In genomic region chr7:99077234-99077633, GRCm38 (mm10) we compare ENCODE assay signal across 12 mouse cellular contexts.
DNase-seq lines count a peak whose midpoint lies in the region; ATAC-seq and TF ChIP-seq lines count a peak whose summit lies in the region.
"Had no signal": no experiment of that assay in that cellular context is flagged by ENCODE, and none has a peak within 500 bp of the region (broad histone marks: within the 10 kb centered on the region; RNA-seq: fewer than 3 reads in every experiment).

No protein-coding gene starts in this region.

- no peak overlapping the region for H3K9ac ChIP-seq in limb, embryonic 14.5 days (ENCODE audit: low read depth, low read length, severe bottlenecking)
- no peak overlapping the region for H3K9ac ChIP-seq in lung, postnatal 0 days (replicated peaks; ENCODE audit: low read depth)
- H3K9ac ChIP-seq: forebrain, embryonic 15.5 days; limb, embryonic 12.5 days; neural tube, embryonic 12.5 days had no signal

- no peak overlapping the region for H3K4me3 ChIP-seq in limb, embryonic 14.5 days (replicated peaks; ENCODE audit: low read length)
- H3K4me3 ChIP-seq in limb, embryonic 10.5 days, result no peak overlapping the region
- H3K4me3 ChIP-seq in heart, embryonic 10.5 days, result no peak overlapping the region
- H3K4me3 ChIP-seq in lung, postnatal 0 days (ENCODE audit: low read depth, low read length), result no peak overlapping the region
- H3K4me3 ChIP-seq: forebrain, embryonic 15.5 days; limb, embryonic 12.5 days; megakaryocyte, embryonic 14.5 days; neural tube, embryonic 12.5 days had no signal

- 53% methylated on average over 8 of the region's 8 CpGs for WGBS in limb, embryonic 14.5 days
- WGBS in limb, embryonic 10.5 days, result 48% methylated on average over 8 of the region's 8 CpGs
- WGBS in heart, embryonic 10.5 days, result 54% methylated on average over 8 of the region's 8 CpGs
- WGBS in lung, postnatal 0 days, result 28% methylated on average over 8 of the region's 8 CpGs

- no peaks in the 10 kb centered on the region for H3K9me3 ChIP-seq in limb, embryonic 14.5 days (ENCODE audit: control insufficient read depth, low read length)
- no peaks in the 10 kb centered on the region for H3K9me3 ChIP-seq in limb, embryonic 10.5 days (replicated peaks)
- no peaks in the 10 kb centered on the region for H3K9me3 ChIP-seq in heart, embryonic 10.5 days
- no peaks in the 10 kb centered on the region for H3K9me3 ChIP-seq in lung, postnatal 0 days (ENCODE audit: low read length)
- H3K9me3 ChIP-seq: forebrain, embryonic 15.5 days; limb, embryonic 12.5 days; megakaryocyte, embryonic 14.5 days; neural tube, embryonic 12.5 days had no signal

- intact Hi-C loops in left cerebral cortex, postnatal 14 days (cut with DNase I), result loop anchor here (5.0 kb wide), 2 partner anchors 240 to 335 kb away; partner anchors contain the start of gene Wnt11

- peak; percentile 73 for DNase-seq in limb, embryonic 14.5 days (ENCODE audit: low spot score)
- no peak for DNase-seq in limb, embryonic 10.5 days (ENCODE audit: low spot score)
- DNase-seq in R1 (ENCODE audit: low read depth, low spot score), result peak; percentile 41
- no peak for DNase-seq in heart, embryonic 10.5 days (ENCODE audit: low spot score)
- DNase-seq in lung, postnatal 0 days (ENCODE audit: low spot score), result peak; percentile 69
- no peak for DNase-seq in cerebellum, postnatal 25 days
- no peak for DNase-seq in left cerebral cortex, postnatal 14 days (ENCODE audit: low spot score in 2 of 2)
- DNase-seq: right cerebral cortex, postnatal 25 days had no signal

- peaks cover 11% of the 10 kb centered on the region for H3K4me1 ChIP-seq in limb, embryonic 14.5 days (ENCODE audit: control insufficient read depth, insufficient read depth, low read length)
- H3K4me1 ChIP-seq in limb, embryonic 10.5 days, result peaks cover 26% of the 10 kb centered on the region
- H3K4me1 ChIP-seq in heart, embryonic 10.5 days, result peaks cover 50% of the 10 kb centered on the region
- no peaks in the 10 kb centered on the region for H3K4me1 ChIP-seq in lung, postnatal 0 days (ENCODE audit: insufficient read depth, low read depth, low read length)
- H3K4me1 ChIP-seq: forebrain, embryonic 15.5 days; neural tube, embryonic 12.5 days had no signal

- no peak for TF ChIP-seq EP300 in lung, postnatal 0 days (IDR thresholded peaks at IDR 0.05)

- no peaks in the 10 kb centered on the region for H3K36me3 ChIP-seq in limb, embryonic 14.5 days (ENCODE audit: control insufficient read depth, insufficient read depth, low read length)
- H3K36me3 ChIP-seq in limb, embryonic 10.5 days, result no peaks in the 10 kb centered on the region
- peaks cover 4% of the 10 kb centered on the region; the same call in 1 of the 2 replicates for H3K36me3 ChIP-seq in heart, embryonic 10.5 days
- H3K36me3 ChIP-seq in lung, postnatal 0 days (ENCODE audit: insufficient read depth, low read length), result no peaks in the 10 kb centered on the region
- H3K36me3 ChIP-seq: forebrain, embryonic 15.5 days; limb, embryonic 12.5 days; neural tube, embryonic 12.5 days had no signal

- no peak overlapping the region for H3K4me2 ChIP-seq in limb, embryonic 14.5 days (replicated peaks; ENCODE audit: low read depth, low read length, severe bottlenecking)
- no peak overlapping the region for H3K4me2 ChIP-seq in lung, postnatal 0 days (replicated peaks; ENCODE audit: low read depth, low read length)
- H3K4me2 ChIP-seq: forebrain, embryonic 15.5 days; limb, embryonic 12.5 days; neural tube, embryonic 12.5 days had no signal

- no peak for TF ChIP-seq CTCF in lung, postnatal 0 days (IDR thresholded peaks at IDR 0.05)

- peak; percentile 53; the same call in 1 of the 2 replicates for ATAC-seq in limb, embryonic 14.5 days (ENCODE audit: low FRiP score, low read depth)
- ATAC-seq in lung, postnatal 0 days, result peak; percentile 78
- ATAC-seq: forebrain, embryonic 15.5 days had no signal

- H3K27ac ChIP-seq in limb, embryonic 14.5 days (replicated peaks; ENCODE audit: low read depth, low read length), result no peak overlapping the region
- H3K27ac ChIP-seq in limb, embryonic 10.5 days, result no peak overlapping the region
- peak overlapping the region; percentile 47 for H3K27ac ChIP-seq in heart, embryonic 10.5 days
- no peak overlapping the region for H3K27ac ChIP-seq in lung, postnatal 0 days (ENCODE audit: low read length)
- H3K27ac ChIP-seq: forebrain, embryonic 15.5 days; limb, embryonic 12.5 days; neural tube, embryonic 12.5 days had no signal

- H3K27me3 ChIP-seq in limb, embryonic 14.5 days (ENCODE audit: control insufficient read depth, insufficient read depth, low read length), result no peaks in the 10 kb centered on the region
- H3K27me3 ChIP-seq in limb, embryonic 10.5 days (ENCODE audit: low read depth, poor library complexity, severe bottlenecking), result peaks cover 12% of the 10 kb centered on the region; the same call in 1 of the 2 replicates
- no peaks in the 10 kb centered on the region for H3K27me3 ChIP-seq in heart, embryonic 10.5 days (ENCODE audit: insufficient read depth, poor library complexity, severe bottlenecking)
- no peaks in the 10 kb centered on the region for H3K27me3 ChIP-seq in lung, postnatal 0 days (replicated peaks; ENCODE audit: insufficient read depth, low read length)
- H3K27me3 ChIP-seq: forebrain, embryonic 15.5 days; megakaryocyte, embryonic 14.5 days; neural tube, embryonic 12.5 days had no signal

- TF ChIP-seq POLR2A in limb, embryonic 14.5 days (IDR thresholded peaks at IDR 0.05; ENCODE audit: borderline replicate concordance, extremely low read depth, insufficient read depth, insufficient read length), result no peak

Comparison
In these comparisons a context has a peak if more than half of its experiments do, and no peak if none do; other contexts are left out.
1. DNase-seq: peak in limb, embryonic 14.5 days (single experiment), R1 (single experiment) and lung, postnatal 0 days (single experiment); none in limb, embryonic 10.5 days (single experiment), heart, embryonic 10.5 days (single experiment), cerebellum, postnatal 25 days (0 of 2) and left cerebral cortex, postnatal 14 days (0 of 2).